Mouse (Mus musculus) layer of hippocampus, adult 2 months (tissue): ENCODE measurements around the gene Cfap99. TPM values are rescaled to one million over a fixed set of nuclear protein-coding genes. Genes with fewer than 3 reads are reported as not detected.

Source experiments
- DNase-seq, 2 experiments: peaks; one replicate each; pipeline ENCODE4 v3.0.0; 2022; ENCODE audit warnings: low spot score in 2 of 2
- H3K27ac ChIP-seq: fragments of 200-600 bp; 2 replicates; pipeline ENCODE4 v1.8.1; 2022
- H3K4me3 ChIP-seq: fragments of 200-600 bp; 2 replicates; pipeline ENCODE4 v1.8.1; 2022; ENCODE audit warnings: mild to moderate bottlenecking
- CTCF ChIP-seq: fragments of 200-600 bp; conservative IDR thresholded peaks from 2 replicates; pipeline ENCODE4 v1.8.1; 2022; ENCODE audit warnings: antibody characterized with exemption, mild to moderate bottlenecking, moderate library complexity
- long read RNA-seq, 2 experiments: library from polyadenylated mRNA; stranded (forward); transcript quantifications; one replicate each; pipeline ENCODE4 v2.0.0; 2021; ENCODE audit warnings: borderline mapping rate in 2 of 2
- total RNA-seq, 2 experiments: library from RNA; stranded (reverse); gene quantifications; 2 replicates each; pipeline ENCODE4 v1.2.3; 2021

Gene Cfap99
- total RNA-seq, result under 1 TPM; 0.22 to 0.56 TPM
- long read RNA-seq, experiment 1, result 0 reads
- long read RNA-seq, experiment 2, result 0 reads

DNA sequence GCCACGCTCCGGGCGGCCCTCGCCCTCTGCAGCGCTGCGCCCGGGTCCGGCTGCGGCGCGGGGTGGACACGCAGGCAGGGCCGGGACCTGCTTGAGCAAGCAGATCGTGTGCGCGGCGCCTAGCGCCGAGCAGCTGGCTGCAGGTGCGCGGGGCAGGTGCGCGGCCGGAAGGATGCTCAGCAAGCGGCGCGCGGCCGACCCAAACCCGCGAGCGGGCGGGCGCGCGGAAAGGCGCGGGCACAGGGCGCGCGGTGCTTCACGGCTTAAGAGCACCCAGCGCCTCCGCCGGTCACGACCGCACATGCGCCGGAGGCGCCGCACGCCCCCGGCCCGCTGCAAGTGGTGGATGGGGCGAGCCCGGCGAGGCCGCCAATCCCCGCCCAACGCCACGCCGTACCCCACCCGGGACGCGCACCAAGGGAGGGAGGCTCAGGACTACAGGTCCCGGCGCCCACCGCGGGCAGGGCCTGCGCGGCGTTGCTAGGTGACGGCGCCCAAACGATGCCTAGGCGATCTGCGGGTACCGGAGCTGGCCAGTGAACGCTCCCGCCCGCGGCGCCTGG, at the start of gene Cfap99, which contains the start of gene Zfyve28:
TSS of gene Cfap99 (plus strand) at position 447 of the 563 bp plus-strand sequence.
TSS of gene Zfyve28 (minus strand) at position 296 of the 563 bp plus-strand sequence.
- Histone ChIP-seq H3K4me3 (peak within 1 kb of the TSS; percentile 73), H3K27ac (peak within 1 kb of the TSS; percentile 88)
- TF ChIP-seq CTCF, result peak; percentile 37
- peak; percentile 96 to 97 for DNase-seq

DNA sequence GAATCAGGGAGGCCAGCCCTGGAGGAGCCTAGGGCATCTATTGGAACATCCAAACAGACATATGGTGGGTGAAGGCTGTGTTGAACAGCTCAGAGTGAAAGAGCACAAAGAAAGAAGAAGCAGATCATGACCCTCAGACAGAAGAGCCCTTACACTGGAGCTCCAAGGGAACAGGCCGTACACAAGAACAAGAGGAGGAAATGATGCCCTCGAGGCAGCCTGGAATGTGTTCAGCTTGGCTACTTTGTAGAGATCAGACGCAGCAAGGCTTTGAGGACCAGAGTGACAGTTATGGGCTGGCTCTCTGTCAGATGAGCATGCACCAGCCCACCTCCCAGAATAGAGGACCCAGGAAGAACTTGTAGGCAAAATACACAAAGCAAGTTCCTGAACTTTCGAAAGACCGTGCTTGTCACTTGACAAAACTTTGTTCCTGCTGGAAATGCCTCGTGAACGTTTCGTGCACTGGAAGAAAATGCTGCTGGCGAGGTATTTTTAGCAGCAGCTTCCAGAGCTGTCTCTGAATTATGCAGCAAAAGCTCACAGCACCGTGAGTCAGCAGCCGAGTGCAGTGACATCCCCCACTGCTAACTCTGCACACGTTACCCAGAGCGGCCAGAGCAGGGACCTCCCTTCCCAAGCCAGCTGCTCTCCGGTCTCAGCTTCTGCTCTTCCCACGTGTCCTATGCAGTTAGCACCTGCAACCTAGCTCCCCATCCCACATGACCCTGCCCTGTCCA, 46.0 kb upstream of the Cfap99 start:
- Histone ChIP-seq H3K27ac (peak overlapping the region; percentile 90), H3K4me3 (no peak overlapping the region)
- DNase-seq, result peak; percentile 65 to 81
- TF ChIP-seq CTCF, result no peak

DNA sequence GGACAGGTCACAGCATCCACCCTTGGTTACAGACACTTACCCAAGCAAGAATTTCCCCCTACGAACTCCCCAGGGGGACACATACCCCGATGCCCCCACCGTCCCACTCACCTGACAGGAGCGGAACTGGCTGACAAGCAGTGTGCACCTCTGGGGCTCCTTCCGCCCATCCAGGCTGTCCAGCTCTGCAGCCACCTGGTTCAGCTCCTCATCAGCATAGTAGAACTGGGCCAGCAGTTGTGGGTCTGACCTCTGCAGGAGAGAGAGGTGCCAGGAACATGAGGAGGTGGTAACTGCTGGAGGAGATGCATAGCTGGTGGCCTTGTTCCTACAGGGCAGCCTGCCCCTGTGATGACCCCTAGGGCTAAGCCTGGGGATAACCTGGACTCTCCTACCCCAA, 45.3 kb upstream of the Cfap99 start:
- DNase-seq, result no peak
- no peak for TF ChIP-seq CTCF
- Histone ChIP-seq H3K4me3 (no peak overlapping the region), H3K27ac (peak overlapping the region; percentile 90)

DNA sequence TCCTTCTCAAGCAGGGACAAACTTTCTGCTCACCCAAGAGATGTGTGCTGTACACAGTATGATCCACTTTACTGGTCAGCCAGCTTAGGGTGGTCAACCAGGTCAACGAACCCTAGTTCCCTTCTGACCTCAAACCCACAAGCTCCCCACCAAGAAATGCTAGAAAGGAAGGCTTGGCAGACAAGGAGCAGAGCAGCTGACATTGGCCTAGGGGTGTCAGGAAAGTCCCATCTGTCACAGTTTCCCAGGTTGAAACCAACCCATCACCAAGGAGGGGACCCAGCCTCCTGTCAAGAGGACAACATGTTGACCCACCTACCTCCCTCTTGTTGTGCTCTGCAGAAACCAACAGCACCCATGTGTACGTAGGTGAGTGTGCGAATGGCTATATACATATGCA, 42.0 kb upstream of the Cfap99 start:
- DNase-seq, result no peak
- Histone ChIP-seq H3K4me3 (no peak overlapping the region), H3K27ac (no peak overlapping the region)
- no peak for TF ChIP-seq CTCF

DNA sequence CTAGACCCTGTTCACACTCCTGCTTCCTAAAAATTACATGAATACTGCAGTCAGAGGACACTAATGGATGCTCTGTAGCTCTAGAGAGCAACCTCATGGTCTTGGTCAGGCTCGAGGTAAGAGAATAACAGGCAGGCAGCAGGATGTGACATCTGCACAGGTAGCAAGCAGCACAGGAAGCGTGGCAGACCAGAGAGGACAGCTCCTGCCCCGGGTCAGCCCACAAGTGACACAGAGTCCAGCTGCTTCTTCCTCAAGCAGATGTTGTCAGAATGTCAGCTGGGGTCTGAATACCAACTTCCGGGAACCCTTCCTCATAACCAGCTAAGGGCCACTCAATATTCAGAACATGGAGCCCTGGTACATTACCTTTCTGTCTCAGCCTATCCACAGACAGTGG, 39.3 kb upstream of the Cfap99 start:
- DNase-seq, result no peak
- no peak for TF ChIP-seq CTCF
- H3K27ac ChIP-seq, result no peak overlapping the region
- H3K4me3 ChIP-seq, result no peak overlapping the region

DNA sequence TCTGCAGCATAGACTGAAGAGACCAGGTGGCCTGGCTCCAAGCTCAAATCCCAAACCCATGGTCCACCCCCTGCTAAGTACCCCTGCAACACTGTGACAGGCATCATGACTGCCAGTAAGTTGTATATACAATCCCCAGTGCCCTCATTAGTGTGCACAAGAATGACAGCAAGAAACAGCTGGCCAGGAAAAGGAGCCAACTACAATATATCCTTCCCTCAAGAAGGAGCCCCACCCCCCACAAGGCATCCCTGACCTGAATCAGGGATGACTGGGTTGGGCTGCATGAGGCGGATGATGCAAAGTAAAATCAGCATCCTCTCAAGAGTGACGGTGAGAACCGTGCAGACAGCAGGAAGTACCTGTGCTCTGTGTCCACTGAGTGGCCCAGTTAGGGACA, 38.3 kb upstream of the Cfap99 start:
- no peak overlapping the region for H3K27ac ChIP-seq
- DNase-seq, result no peak
- no peak for TF ChIP-seq CTCF
- no peak overlapping the region for H3K4me3 ChIP-seq

DNA sequence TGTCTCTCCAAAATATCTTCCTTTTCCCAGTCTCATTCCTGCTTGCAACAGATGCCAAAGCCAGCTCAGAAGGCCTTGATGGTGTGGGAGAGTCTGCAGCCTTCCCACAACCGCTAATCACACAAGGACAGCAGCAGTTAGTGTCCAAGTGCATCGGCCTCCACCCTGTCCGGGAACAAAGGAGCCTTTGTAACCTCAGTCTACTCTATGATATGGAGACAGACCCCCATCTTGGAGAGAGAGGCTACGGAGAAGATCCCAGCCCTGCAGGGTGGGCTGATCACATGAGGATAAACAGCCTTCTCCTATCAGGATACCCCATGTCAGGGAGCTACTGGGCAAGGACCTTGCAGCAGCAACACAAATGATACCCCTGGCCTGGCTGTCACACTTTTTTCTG, 36.6 kb upstream of the Cfap99 start:
- Histone ChIP-seq H3K27ac (peak overlapping the region; percentile 87), H3K4me3 (no peak overlapping the region)
- no peak for TF ChIP-seq CTCF
- DNase-seq, result no peak

DNA sequence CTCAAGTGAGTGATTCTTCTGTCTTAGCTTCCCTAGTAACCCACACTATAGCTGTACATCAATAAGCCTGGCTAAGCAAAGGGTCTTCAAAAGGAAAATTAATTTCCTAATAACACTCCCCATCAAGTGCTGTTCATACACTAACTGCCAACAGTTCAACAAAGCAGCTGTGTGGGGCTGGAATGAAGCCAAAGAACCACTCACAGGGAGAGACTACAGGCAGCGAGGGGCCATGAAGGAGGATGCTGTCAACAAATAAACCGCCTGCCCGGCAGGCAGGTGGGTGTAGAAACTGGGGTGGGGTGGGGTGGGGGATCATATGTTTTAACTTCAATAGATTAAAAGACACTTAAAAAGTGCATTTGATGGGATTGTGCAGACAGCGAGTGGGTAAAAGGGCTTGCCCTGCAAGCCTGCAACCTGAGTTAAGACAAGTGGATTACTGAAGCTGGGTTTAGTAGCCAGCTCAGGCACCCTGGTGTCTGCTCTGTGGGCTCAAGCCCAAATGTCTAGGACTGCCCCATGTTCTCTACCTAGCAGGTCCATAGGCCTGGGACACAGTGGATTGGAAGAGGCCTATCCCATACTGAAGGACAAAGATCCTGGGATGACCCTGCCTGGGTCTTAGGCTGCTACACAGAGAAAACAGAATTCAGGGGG, 36.0 kb upstream of the Cfap99 start:
- DNase-seq, result peak; percentile 56 to 65
- no peak overlapping the region for H3K4me3 ChIP-seq
- H3K27ac ChIP-seq, result peak overlapping the region; percentile 87
- no peak for TF ChIP-seq CTCF

DNA sequence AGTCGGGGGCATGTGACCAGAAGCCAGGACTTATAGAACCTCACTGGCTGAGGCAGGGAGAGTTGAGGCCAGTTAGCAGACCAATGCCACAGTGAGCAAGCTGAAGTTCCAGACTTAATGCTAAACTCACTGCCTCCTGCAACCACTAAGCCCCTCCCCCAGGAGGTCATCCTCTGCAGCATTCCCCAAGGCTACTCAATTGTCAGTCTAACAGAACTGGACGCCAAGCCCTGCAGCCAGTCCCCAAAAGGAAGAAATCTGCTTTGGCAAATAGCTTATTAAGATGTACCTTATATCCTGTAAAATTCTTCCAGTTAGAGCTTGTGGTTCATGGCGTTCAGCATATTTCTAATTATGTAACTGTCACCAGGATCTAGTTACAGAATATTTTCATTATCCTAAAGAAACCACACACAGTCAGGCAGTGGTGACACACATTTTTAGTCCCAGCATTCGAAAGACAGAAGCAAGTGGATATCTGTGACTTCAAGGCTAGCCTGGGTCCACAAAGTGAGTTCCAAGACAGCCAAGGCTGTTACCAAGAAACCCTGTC, 35.4 kb upstream of the Cfap99 start:
- peak overlapping the region; percentile 87 for H3K27ac ChIP-seq
- TF ChIP-seq CTCF, result no peak
- no peak for DNase-seq
- no peak overlapping the region for H3K4me3 ChIP-seq

DNA sequence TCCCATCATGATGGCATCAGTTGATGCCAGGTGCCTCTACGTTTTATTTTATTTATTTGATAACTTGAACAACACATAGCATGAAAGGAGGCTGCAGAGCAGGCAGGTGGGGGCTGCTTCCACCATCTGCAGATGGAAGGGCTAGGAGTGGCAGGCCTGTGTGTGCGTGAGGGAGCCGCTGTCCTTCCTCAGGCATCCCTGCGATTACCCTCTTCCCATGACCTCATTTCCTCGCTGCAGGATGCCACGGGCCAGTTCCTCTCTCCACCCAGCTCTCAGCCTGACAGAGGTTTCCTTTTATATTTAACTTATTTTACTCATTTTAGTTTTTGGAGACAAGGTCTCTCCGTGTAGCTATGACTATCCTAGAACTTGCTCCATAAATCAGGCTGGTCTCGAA, 34.1 kb upstream of the Cfap99 start:
- no peak for TF ChIP-seq CTCF
- Histone ChIP-seq H3K4me3 (no peak overlapping the region), H3K27ac (peak overlapping the region; percentile 51; the same call in 1 of the 2 replicates)
- DNase-seq, result no peak

DNA sequence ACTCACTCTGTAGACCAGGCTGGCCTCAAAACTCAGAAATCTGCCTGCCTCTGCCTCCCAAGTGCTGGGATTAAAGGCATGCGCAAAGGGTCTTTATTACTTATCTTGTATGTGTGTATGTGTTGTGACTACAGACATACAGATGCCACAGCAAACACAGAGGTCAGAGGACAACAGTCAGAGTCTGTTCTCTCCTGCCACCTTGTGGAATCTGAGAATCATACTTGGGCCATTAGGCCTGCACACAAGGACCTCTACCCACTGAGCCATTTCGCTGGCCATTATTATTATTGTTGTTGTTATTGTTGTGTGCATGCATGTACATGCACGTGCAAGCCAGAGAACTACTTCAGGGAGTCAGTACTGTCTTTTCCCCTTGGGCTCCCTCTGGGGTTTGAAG, 33.2 kb upstream of the Cfap99 start:
- Histone ChIP-seq H3K4me3 (no peak overlapping the region), H3K27ac (no peak overlapping the region)
- DNase-seq, result no peak
- TF ChIP-seq CTCF, result peak; percentile 67

DNA sequence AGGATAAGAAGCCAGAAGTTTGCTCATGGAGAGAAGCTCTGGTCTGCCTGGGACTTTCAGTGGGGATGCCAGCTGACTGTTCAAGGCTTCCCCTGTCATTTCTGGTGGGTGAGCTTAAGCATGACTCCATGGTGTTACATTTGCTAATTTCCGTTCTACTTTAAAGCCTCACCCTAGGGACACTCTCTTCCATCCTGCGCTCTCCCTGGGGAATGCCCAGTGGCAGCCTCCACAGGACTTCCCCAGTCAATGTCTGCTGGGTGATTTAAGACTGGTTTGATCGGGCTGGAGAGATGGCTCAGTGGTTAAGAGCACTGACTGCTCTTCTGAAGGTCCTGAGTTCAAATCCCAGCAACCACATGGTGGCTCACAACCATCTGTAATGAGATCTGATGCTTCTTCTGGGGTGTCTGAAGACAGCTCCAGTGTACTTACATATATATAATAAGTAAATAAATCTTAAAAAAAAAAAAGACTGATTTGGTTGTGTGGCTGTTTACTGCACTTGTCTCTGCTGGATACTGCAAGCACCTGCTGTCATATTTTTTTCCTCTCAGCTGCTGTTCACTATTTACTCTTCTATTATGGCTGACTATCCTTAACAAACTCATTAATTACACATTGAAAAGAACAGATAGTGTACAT, 29.1 kb upstream of the Cfap99 start:
- TF ChIP-seq CTCF, result no peak
- DNase-seq, result no peak
- Histone ChIP-seq H3K4me3 (no peak overlapping the region), H3K27ac (no peak overlapping the region)

DNA sequence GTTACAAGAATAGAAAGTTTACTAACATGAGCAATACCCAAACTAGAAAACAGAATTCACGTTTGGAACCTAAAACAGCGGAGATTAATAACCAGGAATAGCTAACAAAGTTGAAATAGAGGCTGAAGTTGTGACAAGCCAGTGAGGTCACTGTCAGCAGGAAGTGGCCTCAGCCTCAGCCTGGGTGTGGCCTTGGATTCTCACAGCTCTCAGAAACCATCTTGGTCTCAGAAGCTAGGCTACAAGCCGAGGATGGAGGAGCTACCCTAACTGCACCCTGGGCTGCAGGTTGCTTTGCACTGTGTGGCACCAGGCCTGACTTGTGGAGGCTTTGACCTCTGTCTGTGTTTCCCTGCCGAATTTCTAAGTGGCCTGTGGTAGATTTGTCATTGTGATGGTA, 22.3 kb upstream of the Cfap99 start:
- H3K27ac ChIP-seq, result no peak overlapping the region
- no peak for DNase-seq
- H3K4me3 ChIP-seq, result no peak overlapping the region
- TF ChIP-seq CTCF, result no peak
